Mouse (Mus musculus) layer of hippocampus, postnatal 10 days (tissue): ENCODE measurements around the gene Farsb. TPM values are rescaled to one million over a fixed set of nuclear protein-coding genes. Genes with fewer than 3 reads are reported as not detected.

Experiments
- DNase-seq, 2 experiments: peaks; one replicate each; pipeline ENCODE4 v3.0.0; 2021; ENCODE audit warnings: low spot score in 2 of 2
- total RNA-seq, 2 experiments: library from RNA; stranded (reverse); gene quantifications; 2 replicates each; pipeline ENCODE4 v1.2.3; 2021

Farsb gene
- total RNA-seq, 2 experiments from 2014 or later: 72.2 to 78.2 TPM

GRCm38 (mm10) chr1:78488427-78488751 is 308 bp downstream of the Farsb start:
- no peak for DNase-seq

DNA sequence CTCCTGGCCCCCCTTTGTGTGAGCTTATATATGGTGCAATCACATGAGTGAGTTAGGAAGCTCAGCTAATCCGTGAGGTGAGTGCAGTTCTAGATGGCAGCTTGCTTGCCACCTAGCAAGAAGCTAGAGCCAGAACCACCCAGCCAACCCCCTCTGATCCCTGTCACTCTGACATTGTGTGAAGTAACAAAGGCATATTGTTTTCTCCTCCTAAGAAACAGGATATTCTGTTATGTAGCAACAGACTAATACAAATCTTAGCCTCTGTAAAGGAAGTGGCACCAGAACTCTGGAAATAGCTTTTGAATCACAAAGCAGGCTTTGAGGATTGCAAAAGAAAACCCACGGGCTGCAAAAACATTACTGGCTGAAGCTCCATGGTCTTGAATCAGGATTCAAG is 4.3 kb downstream of the Farsb start:
- DNase-seq: no peak

GRCm38 (mm10) chr1:78483430-78483829 is 5.3 kb downstream of the Farsb start:
- DNase-seq: no peak

- DNase-seq: no peak
Measured at GRCm38 (mm10) chr1:78472441-78472840, 16.3 kb downstream of the Farsb start.

DNA sequence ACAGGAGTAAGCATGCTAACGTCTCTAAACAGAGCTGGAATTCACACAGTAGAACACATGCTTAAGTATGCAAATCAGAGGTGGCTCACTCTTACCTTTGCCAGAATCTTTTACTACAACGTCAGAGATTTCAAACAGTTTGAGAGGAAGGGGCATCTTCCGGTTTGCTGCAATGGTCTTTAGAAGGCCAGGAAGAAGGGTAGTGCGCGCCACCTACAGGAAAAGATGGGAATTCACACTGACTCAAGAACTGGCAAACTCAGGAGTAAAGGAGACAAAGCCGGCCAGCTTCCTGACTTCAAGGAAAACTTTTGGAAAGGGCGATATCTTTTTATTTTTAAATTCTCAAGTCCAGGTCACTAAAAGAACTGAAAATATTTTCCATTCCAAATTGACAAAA is 34.0 kb downstream of the Farsb start:
- DNase-seq: peak; percentile 49 to 53

- no peak for DNase-seq
Measured at GRCm38 (mm10) chr1:78453886-78454285, 34.8 kb downstream of the Farsb start.

GRCm38 (mm10) chr1:78452544-78452943 is 36.2 kb downstream of the Farsb start:
- DNase-seq: no peak

DNA sequence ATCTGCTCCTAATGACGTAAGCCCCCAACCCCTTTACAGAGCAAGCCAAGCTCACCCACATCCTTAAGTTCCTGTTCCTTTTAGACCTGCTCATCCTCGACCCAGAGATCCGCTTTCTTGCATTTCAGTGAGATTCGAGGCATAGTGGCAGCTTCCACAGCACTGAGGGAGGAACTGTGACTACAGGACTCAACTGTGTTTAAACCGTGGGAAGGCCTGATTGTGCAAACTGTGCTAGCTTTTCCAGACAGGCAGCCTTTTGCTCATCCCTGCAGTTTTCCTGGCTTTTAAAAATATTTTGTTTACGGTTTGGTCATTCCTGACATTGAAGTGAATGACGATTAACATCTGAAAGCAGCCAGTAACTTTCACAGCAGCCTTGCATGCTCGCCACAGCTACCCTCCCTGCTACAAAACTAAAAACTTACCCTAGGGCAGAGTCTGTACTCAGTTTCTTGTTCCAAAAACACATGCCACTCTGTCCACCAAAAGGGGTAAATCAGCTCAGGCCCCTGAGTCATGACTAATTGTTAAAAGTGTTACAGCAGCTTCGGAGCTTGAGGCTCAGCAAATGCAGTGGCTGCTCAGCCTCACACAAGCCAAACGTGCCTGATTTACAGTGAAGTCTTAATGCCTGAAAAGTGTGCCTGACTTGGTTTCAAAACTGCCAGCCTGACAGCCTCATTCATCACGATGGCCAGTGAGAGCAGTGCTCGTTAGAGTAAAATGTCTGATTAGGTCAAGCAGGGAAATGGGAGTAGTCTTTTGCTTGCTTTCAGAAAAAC is 37.4 kb downstream of the Farsb start:
- no peak for DNase-seq

GRCm38 (mm10) chr1:78448091-78448490 is 40.6 kb downstream of the Farsb start:
- DNase-seq: no peak

DNA sequence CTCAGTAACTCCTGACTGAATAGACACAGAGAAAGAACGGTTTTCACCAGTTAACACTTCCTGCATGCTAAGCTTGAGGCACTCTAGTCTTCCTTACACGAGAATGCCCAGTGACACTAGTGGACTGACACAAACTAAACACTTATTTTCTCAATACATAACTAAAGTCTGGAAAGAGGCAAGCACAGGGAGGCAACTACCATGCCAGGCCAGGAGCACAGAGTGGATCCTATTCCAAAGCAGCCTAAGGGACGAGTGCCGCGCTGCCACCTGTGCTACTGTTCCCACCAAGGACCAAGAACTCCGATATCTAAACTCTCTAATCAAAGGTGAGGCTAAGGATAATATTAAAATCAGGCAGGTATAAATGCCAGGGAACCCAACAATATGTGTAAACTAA is 42.0 kb downstream of the Farsb start:
- no peak for DNase-seq

- no peak for DNase-seq
Measured at GRCm38 (mm10) chr1:78446232-78446631, 42.5 kb downstream of the Farsb start.

DNA sequence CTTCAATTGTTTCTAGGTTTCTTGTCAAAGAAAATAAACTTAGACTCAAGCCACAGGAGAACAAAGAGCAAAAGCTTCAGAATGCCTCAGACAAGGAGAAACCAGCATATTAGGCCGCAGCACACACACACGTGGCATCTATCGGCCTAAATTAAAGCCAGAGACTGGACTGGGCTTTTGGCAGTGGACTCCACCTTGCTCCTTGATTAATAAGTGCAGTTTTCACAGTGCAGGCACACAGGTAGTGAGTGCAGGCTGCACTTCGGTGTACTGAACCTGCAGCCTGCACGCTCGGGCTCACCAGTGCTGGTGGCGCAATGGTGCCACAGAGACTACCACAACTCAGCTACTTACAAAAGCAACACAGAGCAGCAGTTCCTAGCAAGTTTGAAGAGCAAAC is 45.6 kb downstream of the Farsb start:
- DNase-seq: no peak

- no peak for DNase-seq
Measured at GRCm38 (mm10) chr1:78440716-78441115, 48.0 kb downstream of the Farsb start.

DNA sequence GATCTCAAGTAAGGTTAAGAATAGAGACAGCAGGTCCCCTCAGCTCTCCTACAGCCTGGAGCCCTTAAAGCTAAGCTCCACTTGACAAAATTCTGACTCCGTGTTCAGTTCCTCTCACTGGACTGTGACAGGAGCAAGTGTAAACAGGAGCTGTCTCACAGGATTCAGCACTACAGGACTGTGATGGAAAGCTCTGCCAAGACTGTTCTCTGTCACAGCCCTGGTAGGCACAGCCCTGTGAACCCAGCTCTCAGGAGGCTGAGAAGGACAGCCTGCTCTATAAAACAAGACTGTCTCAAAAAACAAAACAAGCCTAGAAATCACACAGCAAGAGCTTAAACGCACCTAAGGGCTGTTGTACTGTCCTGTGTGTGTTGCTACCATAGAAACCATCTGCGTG is 51.5 kb downstream of the Farsb start:
- no peak for DNase-seq

DNA sequence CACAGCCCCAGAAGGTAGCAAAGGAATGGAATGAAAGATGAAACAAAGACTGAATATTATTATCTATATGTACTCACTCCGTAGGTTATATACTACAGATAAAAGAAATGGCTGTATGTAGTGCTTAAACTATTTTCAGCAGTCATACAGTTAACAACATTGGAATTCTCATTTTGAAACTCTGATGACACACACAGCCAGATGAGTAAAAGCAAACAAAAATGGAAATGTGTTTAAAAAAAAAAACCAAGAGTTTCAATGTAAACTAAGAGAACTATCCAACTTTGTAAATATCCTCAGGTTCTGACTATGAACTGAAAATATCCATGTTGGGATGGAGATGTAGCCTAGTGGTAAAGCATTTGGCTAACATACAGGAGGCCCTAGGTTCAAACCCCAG is 52.3 kb downstream of the Farsb start:
- DNase-seq: no peak

DNA sequence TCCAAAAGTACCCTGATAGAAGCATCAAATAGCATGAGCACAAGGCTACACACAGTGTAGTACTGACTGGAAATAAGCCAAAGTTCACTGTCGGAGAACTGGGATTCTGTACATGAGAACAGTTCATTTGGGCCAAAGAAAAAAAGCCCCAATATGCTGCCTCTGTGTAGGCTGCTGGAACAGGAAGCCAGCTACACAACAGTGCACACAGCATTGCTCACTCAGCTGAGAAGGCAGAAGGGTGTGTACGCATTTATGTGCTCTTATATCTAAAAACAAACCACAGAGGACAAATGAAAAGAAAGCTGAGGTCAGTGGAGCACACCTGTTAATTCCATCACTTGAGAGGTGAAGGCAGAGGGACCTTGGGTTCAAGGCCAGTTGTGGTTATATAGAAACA is 52.7 kb downstream of the Farsb start:
- no peak for DNase-seq

DNA sequence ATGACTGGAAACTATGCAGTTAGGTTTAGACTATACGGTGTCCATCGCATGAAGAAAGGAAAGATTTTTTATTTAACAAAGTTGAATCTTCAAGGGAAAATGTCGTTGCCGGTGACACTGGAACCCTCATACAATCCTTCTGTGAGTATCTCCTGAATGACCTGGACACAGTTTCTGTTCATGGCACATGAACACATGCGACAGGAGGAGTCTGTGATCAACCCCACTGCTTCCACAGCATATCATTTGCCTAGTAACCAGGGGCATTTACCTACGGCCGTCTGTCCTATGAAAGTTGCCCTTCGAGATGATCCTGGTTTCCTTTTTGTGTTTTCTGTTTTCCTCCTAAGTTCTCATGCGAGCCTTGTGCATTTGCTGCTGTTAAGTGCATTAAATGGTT is 55.2 kb downstream of the Farsb start:
- no peak for DNase-seq

DNA sequence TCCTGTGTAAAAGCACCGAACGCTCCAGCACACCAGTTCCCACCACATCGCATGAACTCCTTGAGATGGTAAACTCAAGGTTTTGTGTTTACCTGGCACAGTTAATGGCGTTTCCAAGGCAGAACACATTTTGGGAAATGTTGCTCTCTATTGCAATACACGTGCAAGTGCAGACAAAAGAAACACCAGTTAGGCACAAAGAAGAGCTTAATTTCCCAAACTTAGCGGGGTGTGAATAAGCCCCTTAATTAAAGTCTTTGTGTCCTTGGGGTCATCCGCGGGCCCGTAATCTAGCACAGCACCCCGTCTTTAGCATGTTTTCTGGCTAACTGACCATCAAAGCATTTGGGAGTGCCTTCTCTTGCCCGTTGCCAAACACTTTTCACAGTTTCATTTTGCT is 59.8 kb downstream of the Farsb start:
- no peak for DNase-seq

DNA sequence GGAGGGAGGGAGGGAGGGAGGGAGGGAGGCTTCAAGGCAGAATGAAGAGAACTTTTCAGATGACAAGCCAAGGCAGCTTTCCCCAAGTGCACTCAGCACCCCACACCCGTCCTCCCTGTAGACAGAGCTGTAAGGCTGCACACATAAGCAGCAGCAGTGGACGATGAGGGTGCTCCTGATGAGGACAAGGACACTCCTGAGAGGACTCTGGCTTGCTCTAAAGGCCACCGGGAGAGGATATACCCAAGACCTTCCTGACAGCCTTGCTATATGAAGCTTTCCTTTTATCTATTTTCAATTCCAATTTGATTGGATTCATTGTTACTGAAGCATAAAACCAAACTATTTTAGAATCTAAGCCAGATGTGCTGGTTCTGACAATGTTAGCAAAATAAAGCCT is 61.9 kb downstream of the Farsb start:
- DNase-seq: no peak

GRCm38 (mm10) chr1:78425793-78426700 is 62.6 kb downstream of the Farsb start:
- DNase-seq: peak; percentile 11 to 23

DNA sequence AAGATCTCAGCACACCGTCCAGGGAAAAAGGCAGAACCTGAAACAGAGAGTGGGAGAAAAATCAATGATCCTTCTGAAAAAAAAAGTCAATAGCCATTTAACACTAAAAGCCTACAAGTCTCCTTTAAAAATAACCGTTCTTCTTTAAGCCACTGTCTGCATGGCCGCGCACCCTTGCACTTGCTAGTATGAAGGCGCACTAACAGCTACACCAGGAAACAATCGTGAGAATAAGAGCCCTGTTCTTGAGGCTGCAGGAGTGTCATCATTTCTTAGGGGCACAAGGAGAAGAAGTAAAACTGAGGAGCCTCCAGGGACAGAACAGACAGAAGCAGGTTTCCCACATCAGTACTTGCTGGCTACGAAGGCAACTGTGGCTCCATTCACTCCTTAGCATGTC is 63.4 kb downstream of the Farsb start:
- DNase-seq: no peak

- DNase-seq: no peak
Measured at GRCm38 (mm10) chr1:78424848-78425247, 63.8 kb downstream of the Farsb start.

DNA sequence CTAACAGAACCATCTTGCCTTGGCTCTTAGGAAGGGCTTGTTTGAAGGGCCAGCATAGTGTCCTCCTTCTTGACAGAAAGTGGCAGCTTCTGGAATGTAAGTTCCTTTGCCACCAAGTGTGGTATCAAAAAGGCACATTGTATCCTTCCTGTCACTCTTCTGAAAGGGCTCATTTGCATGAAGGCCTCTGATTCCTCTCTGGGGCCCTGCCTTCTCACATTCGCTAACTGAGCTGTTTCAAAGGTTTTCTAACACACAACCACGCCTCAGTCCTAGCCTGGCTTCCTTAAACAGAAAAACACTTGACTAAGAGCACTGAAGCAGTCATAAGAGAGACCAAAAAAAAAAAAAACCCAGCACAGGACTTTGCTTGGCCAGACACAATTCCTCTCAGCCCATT is 66.1 kb downstream of the Farsb start:
- no peak for DNase-seq
